Mouse (Mus musculus) cerebellum, adult 18-20 months (tissue): ENCODE results near the gene Fbxl16.

Experiments used
- DNase-seq, 2 experiments: peaks; one replicate each; pipeline ENCODE4 v3.0.0; 2021

Fbxl16 gene

GRCm38 (mm10) chr17:25842509-25842908 is 33.6 kb downstream of the Fbxl16 start:
- no peak for DNase-seq

- DNase-seq, result no peak
Observed at GRCm38 (mm10) chr17:25843122-25843521, 34.2 kb downstream of the Fbxl16 start.

DNA sequence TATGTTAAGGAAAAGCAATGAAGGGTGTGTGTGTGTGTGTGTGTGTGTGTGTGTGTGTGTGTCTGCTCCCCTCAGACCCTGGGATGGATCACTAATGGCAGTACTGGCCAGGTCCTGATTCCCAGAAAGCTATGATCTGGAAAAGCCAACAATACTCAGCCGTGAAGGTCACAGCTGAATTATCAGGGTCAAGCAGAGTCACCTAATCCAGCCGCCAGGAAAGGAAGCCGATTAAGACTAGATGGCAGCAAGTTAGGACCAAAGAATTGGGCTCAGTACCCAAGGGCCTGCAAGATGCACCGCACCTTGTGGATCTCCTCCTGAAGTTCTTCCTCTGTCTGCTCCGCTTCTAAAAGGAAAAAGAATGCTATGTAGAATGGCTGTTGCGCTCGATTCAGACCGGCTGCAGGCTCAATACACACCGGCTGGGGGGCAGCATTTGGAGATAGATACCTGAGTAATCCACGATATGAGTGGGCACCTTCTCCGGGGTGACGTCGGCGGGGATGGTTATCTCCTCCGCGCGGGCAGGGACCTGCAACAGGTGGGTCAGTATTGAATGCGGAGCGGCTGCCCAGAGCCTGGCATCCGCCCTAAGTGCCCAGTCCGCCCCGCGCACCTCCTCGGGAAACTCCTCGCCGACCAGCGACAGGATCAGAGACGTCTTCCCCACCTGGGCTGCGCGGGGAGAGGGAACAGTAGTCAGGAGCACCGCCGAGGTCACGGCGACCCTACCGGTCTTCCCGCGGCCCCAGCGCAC is 34.9 kb downstream of the Fbxl16 start:
- peak in 1 of 2 experiments; percentile 50 for DNase-seq

- DNase-seq, result peak; percentile 93 to 98
Observed at GRCm38 (mm10) chr17:25844396-25844901, 35.6 kb downstream of the Fbxl16 start, which contains the start of gene Rhot2. TSS of gene Rhot2 (minus strand) at chr17:25844851.

DNA sequence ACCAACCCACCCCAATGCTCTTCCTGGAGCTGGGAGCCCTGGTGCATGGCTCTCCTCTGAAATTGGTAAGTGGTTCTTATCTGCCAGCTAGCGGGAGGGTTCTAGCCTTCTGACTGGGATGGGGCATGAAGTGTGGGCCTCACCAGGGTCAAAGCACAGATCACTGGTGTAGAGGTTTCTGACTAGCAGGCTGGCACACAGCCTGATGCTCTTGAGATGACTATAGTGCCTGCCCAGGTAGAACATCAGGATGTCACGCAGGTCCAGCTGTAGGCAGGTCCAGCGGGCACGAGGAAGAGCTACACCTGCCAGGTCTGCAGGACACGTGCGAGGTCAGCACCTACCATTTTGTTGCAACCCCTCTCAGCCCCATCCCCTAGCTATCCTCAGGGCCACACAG is 51.3 kb downstream of the Fbxl16 start:
- no peak for DNase-seq

GRCm38 (mm10) chr17:25860832-25861703 is 52.2 kb downstream of the Fbxl16 start, which contains the start of gene Wdr90:
TSS of gene Wdr90 (minus strand) at chr17:25861501.
- peak; percentile 92 to 93 for DNase-seq

- DNase-seq, result no peak
Observed at GRCm38 (mm10) chr17:25861704-25862612, 53.1 kb downstream of the Fbxl16 start.

DNA sequence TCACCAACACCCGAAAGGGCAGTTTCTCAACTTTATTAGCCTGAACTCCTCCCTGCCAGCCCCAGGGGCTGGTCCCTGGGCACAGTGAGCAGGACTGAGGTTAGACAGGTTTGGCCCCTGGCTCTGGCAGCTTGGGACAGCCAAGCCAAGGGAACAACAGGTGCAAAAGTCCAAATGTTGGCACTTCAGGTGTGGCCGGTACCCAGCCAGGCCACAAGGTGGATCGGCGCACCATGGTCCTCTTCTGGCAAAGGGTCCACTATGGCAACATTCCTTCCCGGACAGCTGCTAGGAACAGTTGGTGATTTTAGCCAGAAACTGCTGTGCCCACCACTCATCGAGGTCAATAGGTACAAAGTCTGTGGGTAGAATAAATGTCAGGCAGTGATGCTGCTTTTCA is 54.8 kb downstream of the Fbxl16 start:
- DNase-seq, result no peak

DNA sequence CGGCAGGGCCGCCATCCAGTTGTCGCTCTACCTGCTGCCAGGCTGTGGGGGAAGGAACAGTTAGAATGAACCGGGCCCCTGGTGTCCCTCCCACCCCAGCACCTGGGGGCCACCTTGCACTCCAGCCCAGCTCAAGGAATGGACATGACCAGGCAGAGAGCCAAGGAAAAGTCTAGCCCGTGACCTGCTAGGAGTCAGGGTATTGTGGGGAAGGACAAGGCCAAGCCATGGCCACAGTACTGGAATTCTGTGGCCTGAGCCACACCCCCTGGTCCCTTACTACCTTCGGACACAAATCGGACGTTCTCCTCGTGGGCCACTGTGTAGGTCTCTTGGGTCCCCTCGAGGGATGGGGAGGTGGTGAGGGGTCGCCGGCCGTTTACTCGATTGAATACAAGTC is 55.4 kb downstream of the Fbxl16 start:
- DNase-seq, result no peak

DNA sequence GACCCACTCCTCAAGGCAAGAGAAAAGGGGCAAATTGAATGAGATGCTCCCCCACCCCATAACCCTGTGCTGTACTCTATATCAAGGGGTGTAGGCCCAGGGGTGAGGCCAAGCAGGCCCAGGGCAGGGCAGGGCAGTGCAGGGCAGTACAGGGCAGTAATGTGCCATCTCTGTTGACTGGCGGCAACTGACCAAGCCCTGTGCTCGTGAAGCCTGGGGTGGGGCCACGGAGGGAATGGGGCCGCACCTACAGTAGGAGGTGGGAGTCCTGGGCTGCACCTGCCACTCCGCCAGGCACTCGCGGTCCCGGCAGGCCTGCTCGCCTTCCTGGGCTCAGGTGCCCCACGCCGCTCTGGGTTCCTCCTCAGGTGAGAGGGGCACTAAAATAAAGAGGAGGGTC is 56.4 kb downstream of the Fbxl16 start:
- no peak for DNase-seq

DNA sequence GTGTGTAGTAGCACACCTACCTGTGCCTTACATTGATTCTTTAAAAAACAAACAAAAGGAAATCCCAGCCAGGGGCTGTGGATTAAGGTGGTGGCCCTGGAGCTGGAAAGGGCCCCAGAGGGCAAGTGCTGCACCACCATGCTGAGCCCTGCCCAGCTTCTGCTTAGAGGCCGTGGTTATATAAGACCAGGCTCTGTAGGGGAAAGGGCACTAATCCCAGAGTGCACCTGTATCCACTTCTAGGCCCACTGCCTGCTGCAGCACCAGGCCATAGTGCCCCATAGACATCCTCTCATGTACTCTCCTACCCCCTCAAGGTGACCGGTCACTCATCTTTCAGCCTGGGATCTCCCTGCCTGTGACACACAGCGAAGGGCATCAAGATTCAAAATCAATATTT is 57.3 kb downstream of the Fbxl16 start:
- DNase-seq, result no peak

DNA sequence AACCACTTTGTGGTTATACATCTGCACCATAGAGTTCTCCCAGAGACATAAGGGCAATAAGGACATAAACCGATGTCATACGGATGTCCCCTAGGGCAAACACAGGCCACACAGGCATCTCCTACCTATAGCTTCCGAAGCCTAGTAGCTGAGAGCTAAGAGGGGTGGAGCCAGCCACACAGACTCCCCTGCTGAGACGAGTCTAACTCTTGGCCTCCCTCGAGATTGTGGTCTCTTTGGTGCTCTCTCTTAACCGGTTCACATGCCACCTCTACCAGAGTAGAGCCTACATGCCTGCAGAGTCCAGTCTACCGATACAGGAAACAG is 58.6 kb downstream of the Fbxl16 start:
- no peak for DNase-seq

DNA sequence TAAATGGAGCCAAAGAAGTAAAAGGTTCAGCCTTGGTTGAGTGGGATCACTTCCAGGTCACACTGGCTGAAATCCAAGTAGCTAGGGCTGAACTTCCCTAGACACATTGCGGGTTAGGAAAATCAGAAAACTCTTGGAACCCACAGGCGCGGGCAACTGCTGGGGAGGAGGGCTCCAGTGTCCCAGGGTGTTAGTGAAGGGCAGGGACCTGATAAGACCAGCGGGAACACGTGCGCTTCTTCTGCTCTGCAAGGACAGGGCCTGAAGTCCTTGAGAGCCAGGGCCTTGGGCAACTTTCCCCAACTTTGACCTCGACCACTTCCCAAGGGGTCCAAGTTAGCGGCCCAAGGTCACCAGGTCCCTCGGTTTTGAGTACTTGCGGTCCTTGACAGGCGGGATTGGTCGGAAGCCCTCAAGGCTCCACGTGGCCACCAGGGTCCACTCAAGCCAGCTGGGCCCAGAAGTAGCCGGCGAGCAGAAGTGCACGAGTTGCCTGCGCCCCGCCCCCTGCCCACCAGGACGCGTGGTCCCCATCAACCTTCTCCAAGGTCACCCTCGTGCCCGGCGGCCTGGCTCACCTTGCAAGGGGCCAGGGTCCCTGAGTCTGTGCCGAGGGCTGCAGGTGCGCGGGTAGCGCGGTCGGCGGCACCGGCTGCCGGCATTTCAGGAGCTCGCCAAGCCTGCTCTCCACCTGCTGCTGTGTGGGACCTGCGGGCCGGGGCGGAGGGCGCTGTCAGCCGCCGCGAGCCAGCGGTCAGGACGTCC is 59.1 kb downstream of the Fbxl16 start:
- peak in 1 of 2 experiments; percentile 44 for DNase-seq

DNA sequence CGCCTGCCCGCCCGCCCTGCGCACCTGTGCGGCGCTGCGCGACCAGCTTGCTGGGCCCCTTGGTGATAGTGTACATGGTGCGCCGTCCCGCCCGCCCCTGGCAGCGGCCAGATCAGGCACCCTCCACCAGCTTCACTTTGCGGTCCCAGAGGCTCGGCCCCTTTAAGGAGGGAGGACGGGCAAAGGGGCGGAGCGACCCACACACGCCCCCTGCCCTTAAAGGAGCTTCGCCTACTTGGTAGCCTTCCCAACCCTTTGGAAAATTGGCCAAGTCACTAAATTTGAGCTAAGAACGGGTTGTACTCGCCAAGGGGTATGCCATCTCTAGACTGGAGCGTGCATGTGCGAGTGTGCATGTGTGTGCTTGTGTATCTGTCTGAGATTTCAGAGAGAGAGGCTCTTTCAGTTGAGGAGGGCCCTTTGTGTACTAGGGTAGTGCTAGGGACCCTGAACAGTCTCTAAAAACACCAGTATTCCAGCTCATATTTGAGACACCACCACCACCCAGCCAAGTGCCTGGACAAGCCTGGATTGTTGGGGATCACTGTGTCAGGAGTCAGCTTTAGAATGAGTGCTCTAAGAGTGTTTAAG is 59.8 kb downstream of the Fbxl16 start, which contains the start of gene Mcrip2:
Mcrip2 (minus strand) TSS at position 164 of the 591 bp plus-strand sequence.
- peak; percentile 82 to 84 for DNase-seq

GRCm38 (mm10) chr17:25869498-25869897 is 60.6 kb downstream of the Fbxl16 start:
- no peak for DNase-seq

DNA sequence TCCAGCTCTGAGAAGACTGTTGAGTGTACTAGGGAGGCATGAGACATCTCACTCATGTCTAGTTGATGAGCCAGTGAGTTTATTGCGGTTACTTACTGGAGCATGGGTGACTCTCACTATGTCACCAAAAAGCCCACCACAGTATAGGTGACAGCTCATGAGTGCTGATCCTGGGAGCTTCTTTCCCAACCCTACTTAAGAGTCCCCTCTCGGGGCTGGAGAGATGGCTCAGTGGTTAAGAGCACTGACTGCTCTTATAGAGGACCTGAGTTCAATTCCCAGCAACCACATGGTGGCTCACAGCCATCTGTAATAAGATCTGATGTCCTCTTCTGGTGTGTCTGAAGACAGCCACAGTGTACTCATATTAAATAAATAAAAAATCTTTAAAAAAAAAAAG is 61.1 kb downstream of the Fbxl16 start:
- no peak for DNase-seq
